Mouse (Mus musculus) gastrocnemius, postnatal 4 days (tissue): ENCODE results near the gene 4931408C20Rik. TPM values are rescaled to one million over a fixed set of nuclear protein-coding genes. Genes with fewer than 3 reads are reported as not detected.
A peak's percentile ranks its signal among the peaks of the same experiment; 100 is the strongest.

Source experiments
- DNase-seq, 2 experiments: peaks; one replicate each; pipeline ENCODE4 v3.0.0; 2021 to 2022; ENCODE audit warnings: low spot score in 2 of 2, mixed read lengths in 2 of 2
- long read RNA-seq, 2 experiments: library from polyadenylated mRNA; stranded (forward); transcript quantifications; one replicate each; pipeline ENCODE4 v2.0.0; 2021
- total RNA-seq, 2 experiments: library from RNA; stranded (reverse); gene quantifications; 2 replicates each; pipeline ENCODE4 v1.2.3; 2021

Gene 4931408C20Rik
- not detected for total RNA-seq
- long read RNA-seq, experiment 1: 0 reads
- long read RNA-seq, experiment 2: 0 reads

DNA sequence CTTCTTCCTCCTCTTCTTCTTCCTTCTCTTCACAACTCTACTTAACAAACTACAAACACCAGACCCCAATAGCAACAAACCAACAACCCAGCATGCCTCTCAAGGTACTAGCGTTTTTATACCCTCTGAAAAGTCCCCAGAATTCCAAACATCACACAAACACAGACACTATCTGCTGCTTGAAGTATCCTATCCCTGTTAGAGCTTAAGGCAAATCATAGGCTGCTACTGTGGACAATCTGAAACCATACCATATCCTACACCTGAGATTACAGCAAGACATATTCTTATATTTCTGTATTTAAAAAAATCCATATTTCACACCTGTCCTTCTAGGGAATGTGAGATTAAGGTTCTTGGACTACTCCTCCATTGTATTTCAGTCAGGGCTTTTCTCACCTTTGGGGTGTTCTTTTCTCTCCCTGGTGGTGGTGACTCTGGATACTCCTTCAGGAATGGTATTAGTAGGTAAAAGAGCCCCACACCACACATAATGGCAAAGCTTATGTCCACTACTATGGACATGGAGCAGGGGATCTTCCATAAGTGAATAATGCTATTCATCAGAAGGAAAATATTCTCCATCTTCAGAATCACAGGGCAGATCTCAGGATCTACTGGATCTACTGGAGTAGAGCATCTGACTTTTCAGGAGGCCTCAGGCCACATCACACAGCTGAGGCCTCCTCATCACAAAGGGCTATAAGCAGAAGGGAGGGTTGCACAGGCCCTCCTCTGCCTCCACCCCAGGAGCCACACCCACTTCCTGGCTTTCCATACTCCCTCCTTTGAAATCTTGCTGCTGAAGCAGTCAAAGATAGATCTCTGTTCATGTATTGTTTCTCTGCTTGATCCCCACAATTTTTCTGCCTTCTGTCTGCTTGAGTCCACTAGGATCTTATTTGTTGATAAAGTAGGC lies at the start of gene 4931408C20Rik:
TSS of gene 4931408C20Rik (minus strand) at position 619 of the 919 bp plus-strand sequence.
- DNase-seq: peak; percentile 26 to 41

DNA sequence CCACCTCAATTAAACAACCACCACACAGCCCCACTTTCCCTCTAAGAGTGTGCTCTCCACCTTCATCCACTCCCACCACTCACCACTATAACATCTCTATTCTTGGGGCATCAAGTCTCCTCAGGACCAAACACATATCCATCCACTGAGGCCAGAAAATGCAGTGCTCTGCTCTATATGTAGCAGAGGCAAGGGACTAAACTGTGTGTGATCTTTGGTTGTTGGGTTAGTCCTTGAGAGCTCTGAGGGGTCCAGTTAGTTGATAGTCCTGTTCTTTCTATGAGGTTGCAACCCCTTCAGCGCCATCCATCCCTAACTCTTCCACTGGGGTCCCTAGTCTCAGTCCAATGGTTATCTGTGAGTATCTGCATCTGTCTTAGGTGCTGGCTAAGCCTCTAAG lies 666 bp upstream of the 4931408C20Rik start:
- peak; percentile 10 to 16 for DNase-seq

DNA sequence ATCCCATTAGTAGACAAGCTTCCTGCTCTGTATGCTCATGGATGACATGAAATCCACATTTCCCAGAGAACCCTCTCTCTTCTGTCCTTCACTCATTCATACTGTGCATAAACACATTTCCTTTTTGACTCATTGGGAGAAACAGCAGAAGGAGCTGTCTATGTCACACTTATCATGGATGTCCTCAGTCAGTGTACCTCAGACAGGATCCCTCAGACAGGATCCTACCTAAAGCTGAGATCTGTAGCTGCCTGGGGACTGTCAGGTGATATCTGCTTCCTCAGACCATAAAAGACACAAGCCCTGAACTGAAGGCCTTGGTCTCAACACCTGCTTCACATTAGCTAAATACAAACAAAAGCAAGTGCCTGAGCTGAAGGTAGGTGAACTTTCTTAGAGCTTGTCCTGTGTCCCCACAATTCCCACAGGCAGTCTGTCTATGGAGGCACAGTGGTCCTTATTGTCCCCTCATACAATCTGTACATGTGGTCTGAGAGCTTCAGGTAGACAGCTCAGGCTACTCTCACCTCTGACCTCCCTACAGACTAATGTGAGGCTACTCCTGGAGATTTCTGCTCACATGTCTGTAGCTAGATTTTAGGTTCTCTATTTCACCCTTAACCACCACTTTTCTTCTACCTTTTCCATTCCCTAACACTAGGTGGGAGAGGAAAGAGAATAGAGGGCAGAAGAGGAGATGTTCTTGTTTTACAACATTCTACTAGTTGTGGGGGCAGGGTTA lies 1.1 kb downstream of the 4931408C20Rik start:
- DNase-seq: no peak

DNA sequence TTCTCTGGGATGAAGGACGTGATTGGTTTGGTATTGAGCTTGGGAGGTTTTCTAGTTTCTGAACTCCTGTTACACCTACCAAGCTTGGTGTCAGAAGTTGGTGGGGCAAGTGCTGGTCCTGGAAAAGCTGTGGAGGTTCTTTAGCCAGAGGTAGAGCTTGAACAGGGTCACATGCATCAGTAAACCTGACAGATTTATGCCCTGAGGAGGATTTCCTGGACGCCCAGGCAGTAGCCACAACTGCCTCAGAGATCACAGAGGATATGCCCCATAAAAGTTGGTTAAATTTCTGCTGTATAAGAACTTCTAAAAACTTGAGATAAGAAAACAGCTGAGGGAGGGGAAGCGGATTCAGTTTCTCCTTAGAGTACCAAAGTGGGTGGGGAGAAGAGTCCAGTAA lies 1.9 kb downstream of the 4931408C20Rik start:
- DNase-seq: no peak

DNA sequence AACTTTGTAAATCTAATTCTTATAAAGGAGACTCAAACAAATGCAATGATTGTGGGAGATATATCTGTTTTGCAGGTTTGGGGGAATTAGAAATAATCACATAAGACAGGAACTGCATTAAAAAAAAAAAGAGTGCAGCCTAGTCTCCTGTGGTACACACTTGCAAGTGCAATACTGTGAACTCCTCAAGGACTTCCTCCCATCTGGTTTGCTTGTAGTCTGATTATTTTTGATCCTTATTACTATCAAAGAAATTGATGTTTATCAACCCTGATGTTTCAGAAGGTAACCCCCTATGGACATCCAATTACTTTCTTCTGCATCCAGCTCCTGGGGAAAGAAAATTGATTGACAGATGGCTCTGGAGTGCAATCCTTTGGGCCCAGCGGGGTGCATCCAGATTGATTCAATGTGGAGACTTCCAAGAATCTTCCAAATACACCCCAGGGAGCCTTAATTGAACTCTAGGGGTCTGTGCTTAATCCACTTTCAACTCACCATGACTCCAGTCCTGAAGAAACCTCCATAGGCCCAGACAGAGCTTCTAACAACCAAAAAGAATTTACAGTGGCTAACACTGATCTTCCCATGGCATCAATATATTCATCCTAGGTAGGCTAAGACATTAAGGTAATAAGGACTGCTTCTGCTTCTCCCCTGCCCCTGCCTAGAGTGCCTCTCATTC lies 37.4 kb downstream of the 4931408C20Rik start:
- DNase-seq: no peak

DNA sequence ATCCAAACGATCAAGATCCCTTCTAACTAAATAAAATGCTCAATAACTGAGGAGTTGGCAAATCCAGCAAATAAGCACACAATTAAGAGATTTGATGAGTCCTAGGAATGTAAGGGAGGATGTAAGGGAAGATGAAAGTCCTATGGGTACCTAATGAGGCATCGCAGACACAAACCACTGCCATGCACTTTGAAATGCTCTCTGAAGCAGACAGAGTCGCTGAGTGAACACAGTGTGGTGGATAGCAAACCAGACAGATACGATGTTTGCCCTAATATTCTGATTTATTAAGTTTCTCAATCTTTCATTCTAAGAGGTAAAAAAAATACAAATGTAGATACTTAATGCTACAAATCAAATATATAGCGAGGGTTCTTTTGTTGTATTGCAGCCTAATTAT lies 51.2 kb downstream of the 4931408C20Rik start:
- DNase-seq: no peak
